Mouse (Mus musculus): ENCODE results near the gene Gm10300.

Gene Gm10300

DNA sequence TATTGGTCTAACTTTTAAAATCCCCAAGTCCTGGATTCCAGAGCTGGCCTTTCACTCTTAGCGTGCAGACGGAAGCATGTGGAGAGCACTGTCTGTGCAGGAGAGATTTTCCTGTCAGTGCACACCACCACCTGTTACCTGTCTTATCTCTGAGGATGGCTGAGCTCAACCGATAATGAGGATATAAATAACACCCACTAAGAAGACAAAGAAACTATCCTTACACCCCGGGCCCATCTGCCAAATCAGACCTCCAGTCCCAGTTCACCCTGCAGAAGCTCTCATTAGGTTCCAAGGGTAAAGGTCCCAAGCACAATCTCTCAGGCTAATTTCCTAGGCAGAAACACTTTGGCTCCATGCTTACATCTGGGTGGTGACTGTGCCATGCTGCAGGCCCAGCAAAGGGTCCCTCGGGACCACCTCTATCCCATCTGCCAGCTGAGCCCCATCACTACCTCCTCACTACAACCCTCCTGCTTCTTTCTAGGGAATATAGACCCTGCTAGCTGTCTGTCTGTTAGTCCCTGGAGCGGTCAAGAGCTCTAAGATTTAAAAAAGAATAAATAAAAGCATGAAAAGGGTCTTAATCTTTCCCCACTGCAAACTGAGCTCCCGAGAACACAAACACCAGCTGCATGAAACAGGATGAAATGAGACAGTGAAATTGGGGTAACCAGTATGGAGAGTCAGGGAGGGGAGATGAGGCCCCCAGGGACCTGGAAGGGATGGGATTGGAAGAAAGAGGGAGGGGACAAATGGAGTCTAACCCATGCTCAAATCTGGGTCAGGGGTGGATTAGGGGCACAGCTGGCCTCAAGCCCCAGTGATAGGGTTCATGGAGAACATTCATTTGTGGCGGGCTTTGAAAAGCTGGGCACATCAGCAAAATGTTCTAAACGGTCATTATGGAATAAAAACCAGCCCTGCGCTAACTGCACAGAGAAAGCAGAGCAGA lies 22.9 kb upstream of the Gm10300 start:
- DNase-seq (ENCODE audit: low spot score), result no peak

DNA sequence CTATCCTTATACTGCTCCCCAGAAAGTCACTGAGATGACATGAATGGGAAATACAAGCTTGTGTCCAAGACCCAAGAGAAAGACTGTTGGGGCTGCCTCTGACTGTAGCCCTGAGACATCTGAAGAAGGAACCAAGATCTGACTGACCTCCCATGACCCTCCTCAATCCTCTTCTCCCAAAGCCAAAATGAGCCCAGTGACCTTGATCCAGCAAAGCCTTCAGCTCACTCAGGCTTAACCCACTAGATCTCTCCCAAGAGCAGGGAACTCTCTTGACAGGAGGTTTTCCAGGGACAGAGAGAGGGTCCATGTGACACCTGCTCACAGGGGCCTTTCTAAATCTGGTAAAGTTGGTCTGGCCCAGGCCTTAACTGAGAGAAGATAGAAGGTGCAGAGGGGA lies 17.2 kb upstream of the Gm10300 start:
- DNase-seq (ENCODE audit: low spot score), result no peak

DNA sequence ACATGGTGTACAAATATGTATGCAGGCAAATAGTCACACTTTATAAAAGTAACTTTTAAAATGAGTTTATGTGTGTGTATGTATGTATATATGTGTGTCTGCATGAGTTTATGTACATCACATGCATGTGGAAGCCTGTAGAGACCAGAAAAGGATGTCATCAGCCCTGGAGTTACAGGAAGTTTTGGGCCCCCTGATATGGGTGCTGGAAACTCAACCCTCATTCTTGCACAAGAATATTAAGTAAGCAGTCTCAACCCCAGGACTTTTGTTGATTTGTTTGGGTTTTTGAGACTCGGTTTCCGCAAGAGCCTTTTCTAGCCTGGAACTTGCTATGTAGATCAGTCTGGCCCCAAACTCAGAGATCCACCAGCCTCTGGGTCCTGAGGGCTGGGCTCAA lies 15.0 kb upstream of the Gm10300 start:
- no peak for DNase-seq (ENCODE audit: low spot score)

DNA sequence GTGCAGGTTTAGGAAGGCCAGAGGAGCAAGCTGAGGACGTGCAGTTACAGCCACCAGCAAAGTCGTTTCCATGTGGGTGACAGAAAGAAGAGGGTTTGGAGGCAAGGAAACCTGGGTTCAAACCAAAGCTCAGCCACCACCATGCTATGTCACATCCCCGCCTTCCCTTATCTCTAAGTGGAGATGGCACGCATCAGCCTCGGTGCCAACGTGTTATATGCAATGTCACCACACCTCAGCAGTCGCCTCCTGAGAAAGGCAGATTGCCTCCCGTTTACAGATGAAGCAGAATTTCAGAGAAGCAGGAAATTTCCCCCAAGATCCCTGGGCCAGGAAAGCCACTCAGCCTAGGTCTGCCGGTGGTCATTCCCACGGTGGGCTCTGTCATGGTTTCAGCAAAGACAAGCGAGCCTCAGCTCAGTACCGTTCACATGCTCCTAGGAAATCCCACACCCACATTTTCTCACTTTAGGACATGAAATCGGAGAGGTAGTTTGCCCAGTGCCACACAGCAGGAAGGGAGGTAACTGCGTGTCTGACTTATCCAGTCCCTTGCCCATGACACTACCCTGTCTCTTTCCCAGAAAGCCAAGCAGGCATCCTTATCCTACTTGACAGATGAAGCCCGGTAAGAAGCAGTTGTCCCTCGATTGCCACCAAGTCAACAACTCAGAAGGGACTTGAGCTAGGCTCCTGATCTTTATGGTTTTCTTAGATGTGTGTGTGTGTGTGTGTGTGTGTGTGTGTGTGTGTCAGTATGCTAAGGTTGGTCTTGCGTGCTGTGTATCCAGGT lies 14.3 kb upstream of the Gm10300 start:
- DNase-seq (ENCODE audit: low spot score), result no peak

DNA sequence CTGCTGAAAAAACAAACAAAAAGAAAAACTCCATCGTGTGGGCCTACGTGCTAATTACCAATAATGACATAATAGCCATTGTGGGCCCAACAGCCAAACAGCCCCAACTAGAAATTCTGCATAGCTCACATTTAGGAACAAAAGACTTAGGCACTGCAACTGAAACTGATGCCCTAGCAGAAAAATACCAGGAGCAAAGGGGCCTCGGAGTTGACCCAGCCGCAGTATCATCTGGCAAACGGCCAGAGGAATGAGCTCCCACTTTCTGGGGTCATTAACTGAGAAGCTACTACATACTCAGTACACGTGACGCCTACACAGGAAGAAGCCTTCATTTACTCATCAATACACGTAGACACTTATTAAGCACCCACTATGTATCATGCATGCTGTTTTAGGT lies 12.2 kb upstream of the Gm10300 start:
- no peak for DNase-seq (ENCODE audit: low spot score)

DNA sequence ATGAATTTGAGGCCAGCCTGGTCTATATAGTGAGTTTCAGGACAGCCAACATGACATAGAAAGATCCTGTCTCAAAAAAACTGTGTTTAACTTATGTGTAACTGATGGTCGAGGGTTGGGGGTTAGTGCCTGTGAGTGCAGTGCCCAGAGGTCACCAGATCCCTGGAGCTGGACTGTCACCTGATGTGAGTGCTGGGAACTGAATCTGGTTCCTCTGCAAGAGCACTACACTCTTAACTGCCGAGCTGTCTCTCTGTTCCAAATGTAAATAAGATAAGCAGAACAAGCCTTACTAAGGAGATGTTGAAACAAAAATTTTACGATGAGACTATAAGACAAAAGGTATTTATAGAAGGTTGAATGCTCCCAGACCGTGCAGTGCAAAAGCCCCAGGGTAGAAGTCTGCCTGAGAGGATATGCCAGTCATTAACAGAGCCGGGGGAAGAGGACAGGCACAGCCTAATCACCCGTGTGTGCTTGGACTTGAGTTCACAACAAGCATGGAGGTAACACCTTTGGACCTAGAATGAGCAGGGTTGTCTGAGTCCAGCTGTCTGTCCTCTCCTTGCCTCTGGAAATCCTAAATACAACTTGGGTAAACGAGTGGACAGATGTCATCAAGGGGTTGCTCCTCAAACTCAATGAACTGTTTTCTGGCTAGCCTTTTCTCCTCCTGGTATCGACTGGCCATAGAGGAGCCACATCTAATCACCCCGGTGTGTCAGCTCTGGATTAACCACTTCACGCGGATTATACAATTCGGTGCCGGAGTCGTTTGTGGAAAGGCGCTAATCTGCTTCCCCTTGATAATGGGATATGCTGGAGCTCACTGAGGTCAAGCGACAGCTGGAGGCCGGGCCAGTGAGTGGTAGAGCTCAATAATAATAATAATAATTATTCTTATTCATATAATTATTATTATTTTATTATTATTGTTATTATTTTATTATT lies 11.3 kb upstream of the Gm10300 start:
- DNase-seq (ENCODE audit: low spot score), result no peak

DNA sequence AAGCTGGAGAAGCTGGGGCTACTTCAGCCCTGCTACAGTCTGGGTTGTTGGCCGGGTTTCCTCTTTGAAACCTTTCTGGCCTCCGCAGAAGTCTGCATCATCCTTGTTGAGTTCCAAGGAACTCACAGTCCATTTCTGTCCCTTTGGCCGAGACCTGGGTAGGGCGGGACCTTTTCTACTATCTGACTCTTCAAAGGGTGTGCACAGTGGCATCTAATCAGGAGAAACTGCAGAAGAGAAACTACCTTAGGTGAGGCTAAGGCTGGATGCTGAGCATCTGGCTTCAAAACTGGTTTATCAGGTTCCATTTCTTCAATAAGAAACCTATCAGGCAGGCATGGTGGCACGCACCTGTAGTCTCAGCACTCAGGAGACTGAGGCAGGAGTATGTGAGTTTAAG lies 9.9 kb upstream of the Gm10300 start:
- DNase-seq (ENCODE audit: low spot score), result no peak

DNA sequence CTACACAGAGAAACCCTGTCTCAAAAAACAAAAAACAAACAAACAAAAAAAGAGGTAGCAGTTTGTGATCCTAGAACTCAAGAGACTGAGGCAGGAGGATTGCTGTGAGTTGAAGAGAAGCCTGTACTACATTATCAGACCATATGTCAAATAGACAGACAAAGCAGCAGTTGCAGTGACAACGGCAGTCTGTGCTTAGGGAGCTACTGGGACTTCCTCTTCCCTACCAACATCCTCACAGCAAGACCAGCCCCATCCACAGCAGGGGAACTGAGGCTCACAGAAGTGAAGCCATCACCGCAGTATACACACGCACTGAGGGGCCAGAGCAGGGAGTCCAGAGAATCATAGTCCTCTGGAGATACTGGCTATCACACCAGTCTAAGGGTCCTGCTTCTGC lies 8.9 kb upstream of the Gm10300 start:
- no peak for DNase-seq (ENCODE audit: low spot score)

DNA sequence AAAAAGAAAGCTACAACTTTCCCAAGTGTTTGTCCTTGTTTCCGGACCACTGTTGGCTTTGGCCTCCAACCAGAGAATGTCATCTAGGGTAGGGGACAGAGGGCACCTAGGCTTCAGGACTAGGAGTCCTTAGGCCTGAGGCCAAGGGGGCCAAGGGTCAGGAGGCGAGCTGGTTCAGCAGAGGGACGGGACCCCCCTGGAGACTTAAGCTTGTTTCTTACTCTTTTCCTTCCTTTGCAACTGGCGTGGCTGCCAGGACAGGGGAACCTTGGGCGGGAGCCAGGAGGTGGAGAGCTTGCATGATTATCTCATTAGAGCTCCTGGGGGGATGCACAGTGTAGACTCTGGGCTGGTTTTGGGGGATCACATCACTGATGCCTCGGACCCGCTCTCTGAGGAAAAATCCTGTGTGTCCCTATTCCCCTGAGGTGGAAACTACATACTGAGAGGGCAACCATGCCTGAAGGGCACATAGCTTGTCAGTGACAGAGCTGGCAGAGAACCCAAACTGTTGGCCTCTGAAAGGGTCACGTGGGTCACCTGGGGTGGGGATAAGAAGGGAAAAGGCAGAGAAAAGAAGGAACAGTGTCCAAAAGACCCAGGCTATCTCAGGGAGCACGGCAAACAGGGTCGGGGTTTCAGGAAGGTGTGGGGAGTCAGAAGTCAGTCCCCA lies 8.3 kb upstream of the Gm10300 start:
- peak; percentile 60 for DNase-seq (ENCODE audit: low spot score)

DNA sequence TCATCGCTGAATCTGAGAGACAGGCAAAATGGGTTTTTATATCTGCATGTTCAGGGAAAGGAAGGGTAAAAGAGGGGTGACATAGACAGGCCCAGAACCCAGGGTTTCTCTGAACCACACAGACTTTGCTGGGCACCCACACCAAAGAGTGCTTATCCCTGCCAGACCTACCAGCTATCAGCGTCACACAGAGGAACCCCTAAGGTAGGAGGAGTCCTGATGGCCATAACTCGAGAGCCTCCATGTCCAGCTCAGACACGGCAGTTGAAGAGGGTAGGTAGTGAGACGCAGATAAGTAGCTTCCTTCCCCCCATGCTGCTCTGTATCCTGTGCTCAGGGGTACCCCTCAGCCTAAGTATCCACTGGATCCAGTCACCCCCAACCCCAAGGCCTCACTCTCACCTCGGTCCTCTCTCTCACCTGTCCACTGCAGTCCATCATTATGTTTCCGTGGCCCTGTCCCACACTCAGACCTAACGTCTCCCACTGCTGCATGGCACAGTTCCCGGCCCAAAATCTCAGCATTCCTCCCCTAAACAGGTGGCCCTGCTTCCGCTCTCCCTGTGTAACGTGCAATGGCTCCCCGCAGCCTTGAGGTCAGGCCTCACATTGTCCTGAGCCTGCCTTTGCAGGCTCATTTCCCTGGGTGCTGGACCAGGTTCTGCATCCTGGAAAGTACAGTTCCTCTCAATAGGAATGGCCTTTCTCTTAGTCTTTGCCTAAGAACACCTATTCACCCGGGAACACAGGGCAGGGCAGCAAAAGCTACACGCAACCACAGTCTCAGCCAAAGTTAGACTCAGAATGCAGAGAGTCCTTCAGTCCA lies 7.2 kb upstream of the Gm10300 start:
- no peak for DNase-seq (ENCODE audit: low spot score)

DNA sequence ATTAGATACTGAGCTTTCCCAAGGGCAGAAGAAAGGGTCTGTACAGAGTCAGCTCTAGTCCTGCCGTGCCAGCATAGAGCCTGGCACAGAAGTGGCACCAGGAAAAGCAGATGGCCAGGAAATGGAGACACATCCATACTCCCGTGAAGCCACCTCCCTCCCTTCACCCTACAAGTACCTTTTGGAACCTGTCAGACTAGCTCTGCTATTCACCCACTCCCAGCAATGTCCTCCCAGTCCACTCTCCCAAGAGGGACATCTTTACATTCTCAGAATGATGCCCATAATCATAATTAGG lies 6.6 kb upstream of the Gm10300 start:
- DNase-seq (ENCODE audit: low spot score), result no peak

DNA sequence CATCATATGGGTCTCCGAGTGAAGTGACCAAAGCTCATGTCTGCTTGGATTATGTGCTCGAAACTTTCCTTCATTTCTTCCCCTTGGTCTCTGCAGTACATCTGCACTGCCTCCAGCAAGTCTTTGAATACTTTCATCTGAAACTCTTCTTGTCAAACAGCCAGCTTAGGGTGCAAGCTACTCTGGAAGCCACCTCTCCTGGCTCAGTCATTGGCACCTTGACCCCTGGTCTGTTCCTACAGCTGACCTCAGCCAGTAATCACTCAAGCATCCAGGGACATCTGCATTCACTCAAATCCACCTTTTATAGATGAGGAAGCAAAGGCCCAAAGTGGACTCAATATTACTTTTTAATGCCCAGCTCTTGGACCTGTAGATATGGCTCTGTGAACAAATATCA lies 2.8 kb upstream of the Gm10300 start:
- DNase-seq (ENCODE audit: low spot score), result no peak

DNA sequence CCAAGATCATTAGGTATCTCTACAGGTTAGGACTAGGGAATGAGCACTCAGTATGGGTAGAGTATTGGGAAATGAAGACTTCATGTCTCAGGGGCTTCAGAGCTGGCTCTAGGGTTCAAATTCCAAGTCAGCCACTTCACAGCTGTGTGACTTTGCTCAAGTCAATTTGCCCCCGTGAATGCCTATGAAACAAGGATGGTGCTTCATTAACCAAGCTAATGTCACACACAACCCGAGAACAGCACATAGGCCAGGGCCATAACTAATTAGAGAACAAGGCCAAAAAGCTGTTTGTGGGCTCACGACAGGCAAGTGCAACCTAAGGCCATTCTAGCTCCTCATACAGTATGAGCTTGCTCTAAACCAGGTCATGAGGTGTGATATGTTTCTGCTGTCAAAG lies 2.3 kb upstream of the Gm10300 start:
- DNase-seq (ENCODE audit: low spot score), result no peak

DNA sequence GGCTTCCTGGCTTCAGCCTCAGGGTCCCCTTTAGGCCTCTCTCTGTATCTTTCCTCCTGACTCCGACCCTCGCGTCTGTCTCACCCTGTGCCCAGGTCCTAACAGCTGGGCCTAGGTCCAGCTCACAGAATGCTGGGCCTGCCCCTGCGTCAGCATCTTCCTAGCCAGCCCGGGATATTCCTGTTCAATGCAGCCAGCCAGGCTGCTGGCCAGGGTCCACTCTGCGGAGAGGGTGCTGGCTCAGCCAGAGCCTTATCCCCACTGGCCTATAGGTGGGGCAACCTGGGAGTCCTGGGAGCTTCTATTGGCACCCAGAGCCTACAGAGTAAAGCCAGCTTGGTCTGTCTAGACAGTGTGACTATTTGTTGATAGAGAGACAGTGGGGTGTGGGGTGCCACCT lies 1.6 kb upstream of the Gm10300 start:
- no peak for DNase-seq (ENCODE audit: low spot score)

DNA sequence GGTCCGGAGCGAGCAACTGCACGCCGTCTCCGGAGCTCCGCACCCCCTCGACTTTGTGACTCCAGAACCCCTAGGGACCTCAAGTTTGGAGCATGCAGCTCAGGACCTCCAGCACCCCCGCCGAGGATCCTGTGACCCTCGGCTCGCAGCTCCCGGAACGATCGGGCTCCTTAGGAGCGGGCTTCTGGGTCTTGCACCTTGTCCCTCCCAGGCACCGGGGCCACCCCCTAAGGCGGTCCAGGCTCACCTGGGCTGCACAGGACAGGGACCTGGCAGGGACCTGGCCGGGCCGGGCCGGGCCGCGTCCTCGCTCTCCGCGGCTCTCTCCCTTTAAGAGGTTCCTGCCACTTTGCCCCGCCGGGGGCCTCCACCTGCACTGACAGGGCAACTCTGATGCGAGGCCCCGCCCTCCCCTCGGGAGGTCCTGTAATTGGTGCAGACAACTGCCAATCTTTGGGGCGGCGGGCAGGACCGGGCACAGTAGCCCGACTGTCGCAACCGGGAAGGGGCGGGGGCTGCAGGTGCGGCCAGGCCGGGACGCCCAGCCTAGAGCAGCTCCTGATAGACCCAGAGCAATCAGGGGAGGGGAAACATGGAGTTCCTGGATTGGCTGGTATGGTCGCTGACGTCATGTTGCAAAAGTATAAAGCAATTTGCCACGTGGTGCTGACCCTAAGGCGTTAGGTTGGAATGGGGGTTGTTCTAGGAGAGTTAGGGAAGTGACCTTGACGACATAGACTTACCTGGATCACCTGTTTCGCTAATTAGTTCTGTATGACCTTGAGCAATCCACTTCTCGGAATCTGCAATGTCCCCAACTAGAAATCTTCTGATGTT lies 654 bp downstream of the Gm10300 start, which contains the start of gene Epb41:
Epb41 (minus strand) TSS at position 389 of the 837 bp plus-strand sequence.
- peak; percentile 98 for DNase-seq (ENCODE audit: low spot score)

DNA sequence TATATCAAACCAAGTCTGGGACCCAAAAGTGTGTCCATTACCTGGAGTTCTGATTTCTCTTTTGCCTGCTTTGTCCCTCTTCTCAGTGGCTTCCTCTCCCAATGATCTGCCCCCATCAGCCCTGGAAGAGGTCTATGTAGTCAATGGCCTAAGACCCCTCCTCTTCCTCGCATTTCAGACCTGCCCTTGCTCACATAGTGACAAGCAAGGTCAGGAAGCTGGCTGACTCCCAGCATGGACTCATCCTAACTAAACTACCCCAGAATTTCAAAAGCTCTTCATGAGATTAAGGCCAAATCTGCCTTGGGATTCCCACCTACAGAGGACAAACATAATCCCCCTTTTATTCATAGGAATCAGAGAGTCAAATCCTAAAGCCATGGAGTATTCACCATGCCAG lies 1.3 kb downstream of the Gm10300 start:
- no peak for DNase-seq (ENCODE audit: low spot score)

DNA sequence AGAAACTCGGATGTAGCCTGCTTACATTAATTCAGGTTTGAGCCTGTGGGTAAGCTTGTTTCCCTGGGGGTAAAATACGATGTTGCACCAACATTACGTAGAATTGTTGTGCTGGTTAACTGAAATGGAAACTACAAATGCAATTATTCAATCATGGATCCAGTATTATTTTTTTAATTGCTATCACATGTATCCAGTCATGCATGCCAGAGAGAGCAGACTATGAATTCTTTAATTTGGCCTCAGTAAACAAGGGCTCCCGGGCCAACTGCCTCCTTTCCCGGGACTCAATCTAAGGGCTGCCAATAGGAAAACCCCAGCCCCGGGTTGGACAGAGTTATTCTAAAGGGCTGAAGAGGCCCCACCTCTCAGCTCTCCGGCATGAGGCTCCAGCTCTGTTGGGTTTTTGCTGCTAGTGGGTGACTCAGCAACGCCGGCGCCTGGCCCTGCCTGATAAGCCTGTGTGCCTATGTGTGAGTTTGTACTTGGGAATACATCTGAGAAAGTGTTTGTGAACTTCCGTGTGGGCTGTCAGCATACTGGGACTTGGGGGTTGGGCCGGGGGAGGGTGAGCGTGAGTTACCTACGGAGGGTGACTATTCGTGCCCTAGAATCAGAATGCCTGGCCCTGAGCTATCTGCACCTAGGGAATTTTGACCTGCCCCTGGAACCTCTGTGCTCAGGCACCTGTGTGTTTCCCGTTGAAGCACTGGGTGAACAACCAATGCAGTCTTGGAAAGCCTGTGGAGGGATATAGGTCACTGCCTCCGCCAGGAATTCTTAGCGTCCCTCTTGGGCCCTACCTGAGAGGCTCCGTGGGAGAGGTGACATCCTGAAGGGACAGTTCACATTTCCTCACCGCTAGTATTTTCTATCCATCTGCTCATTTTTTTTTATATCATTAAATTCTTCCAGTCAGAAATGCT lies 2.2 kb downstream of the Gm10300 start:
- DNase-seq (ENCODE audit: low spot score), result peak; percentile 44

DNA sequence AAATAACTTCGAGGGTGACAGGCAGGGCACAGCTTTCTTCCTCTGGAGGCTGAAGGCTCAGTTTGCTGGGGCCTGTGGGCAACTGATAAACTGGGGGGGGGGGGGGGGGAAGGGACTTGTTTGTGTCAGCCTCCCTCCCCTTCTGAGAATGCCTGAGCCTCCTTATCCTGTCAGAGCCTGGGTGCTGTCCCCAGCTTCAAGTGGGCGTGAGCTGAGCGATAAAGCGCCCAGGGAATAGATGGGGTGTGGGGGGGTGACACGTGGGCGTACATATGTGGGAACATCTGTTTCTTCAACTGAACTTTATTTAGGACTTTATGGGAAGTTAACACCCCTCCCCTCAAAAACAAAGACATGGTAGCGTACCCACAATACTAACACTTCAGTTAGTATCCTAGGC lies 2.9 kb downstream of the Gm10300 start:
- no peak for DNase-seq (ENCODE audit: low spot score)

DNA sequence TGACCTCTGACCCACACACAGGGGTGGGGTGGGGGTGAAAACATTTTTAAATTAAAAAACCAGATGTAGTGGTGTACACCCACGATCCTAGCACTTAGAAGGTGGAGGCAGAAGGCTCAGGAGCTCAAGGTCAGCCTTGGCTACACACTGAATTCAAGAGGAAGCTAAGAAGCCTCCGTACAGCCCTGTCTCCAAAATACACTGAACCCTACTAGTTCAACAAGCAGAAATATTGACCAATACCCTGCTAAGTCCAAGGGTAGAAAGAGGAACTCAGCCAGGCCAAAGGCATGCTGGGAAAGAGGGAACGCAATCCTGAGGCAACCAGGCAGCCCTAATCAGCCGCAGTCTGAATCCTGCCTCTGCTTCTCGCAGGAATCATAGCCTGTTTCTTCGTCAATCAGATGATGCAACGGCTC lies 3.8 kb downstream of the Gm10300 start:
- DNase-seq (ENCODE audit: low spot score), result no peak
